8 mouse cellular contexts compared by ENCODE assay signal in genomic region chr3:80958591-80958990, GRCm38 (mm10). TPM values are rescaled to one million over a fixed set of nuclear protein-coding genes. Genes with fewer than 3 reads are reported as not detected.
DNase-seq lines count a peak whose midpoint lies in the region; ATAC-seq and TF ChIP-seq lines count a peak whose summit lies in the region.

No protein-coding gene starts in this region.

- peaks cover 6% of the 10 kb centered on the region for H3K9me3 ChIP-seq in ES-Bruce4 (replicated peaks; ENCODE audit: control insufficient read depth, insufficient read depth, low read length, poor library complexity, severe bottlenecking)
- no peaks in the 10 kb centered on the region for H3K9me3 ChIP-seq in neural tube, embryonic 15.5 days (replicated peaks)

- no peak for TF ChIP-seq POLR2A in ES-Bruce4 (IDR thresholded peaks at IDR 0.05; ENCODE audit: insufficient read depth, low read length)
- no peak for TF ChIP-seq POLR2A in lung, adult 2 months (IDR thresholded peaks at IDR 0.05; ENCODE audit: borderline replicate concordance, extremely low read depth, low read depth, low read length)

- no peaks in the 10 kb centered on the region for H3K4me1 ChIP-seq in ES-Bruce4 (ENCODE audit: control insufficient read depth, insufficient read depth, low read length)
- H3K4me1 ChIP-seq in lung, adult 2 months (ENCODE audit: control insufficient read depth, insufficient read depth, low read length), result no peaks in the 10 kb centered on the region
- no peaks in the 10 kb centered on the region for H3K4me1 ChIP-seq in neural tube, embryonic 15.5 days

- TF ChIP-seq EP300 in ES-Bruce4 (IDR thresholded peaks at IDR 0.05; ENCODE audit: insufficient read depth, low read depth, low read length), result no peak

- H3K36me3 ChIP-seq in ES-Bruce4 (ENCODE audit: control insufficient read depth, insufficient read depth, low read length, poor library complexity, severe bottlenecking), result no peaks in the 10 kb centered on the region
- H3K36me3 ChIP-seq in neural tube, embryonic 15.5 days, result no peaks in the 10 kb centered on the region

- peak; percentile 63 for TF ChIP-seq CTCF in ES-Bruce4 (IDR thresholded peaks at IDR 0.05; ENCODE audit: low read depth, low read length)
- peak; percentile 69 for TF ChIP-seq CTCF in lung, adult 2 months (IDR thresholded peaks at IDR 0.05; ENCODE audit: insufficient read depth, low read length)

- peak; percentile 36 for DNase-seq in adrenal gland, adult 8-10 months
- peak; percentile 33 for DNase-seq in embryo, embryonic 9.5 days (ENCODE audit: extremely low spot score)
- peak; percentile 22 to 49 for DNase-seq in heart, postnatal 14 days
- DNase-seq in kidney, postnatal 36 days, result peak; percentile 63 to 68
- peak; percentile 10 for DNase-seq in lung, adult 2 months
- DNase-seq in thymus, postnatal 36 days, result peak; percentile 7 to 11

- peak; percentile 76 for ATAC-seq in neural tube, embryonic 15.5 days (ENCODE audit: low FRiP score)

- H3K27me3 ChIP-seq in ES-Bruce4 (ENCODE audit: control insufficient read depth, insufficient read depth, low read length, poor library complexity, severe bottlenecking), result no peaks in the 10 kb centered on the region
- no peaks in the 10 kb centered on the region for H3K27me3 ChIP-seq in neural tube, embryonic 15.5 days (replicated peaks)

- H3K27ac ChIP-seq in ES-Bruce4 (ENCODE audit: insufficient read depth, low read length), result no peak overlapping the region
- no peak overlapping the region for H3K27ac ChIP-seq in neural tube, embryonic 15.5 days (replicated peaks)

- no peak overlapping the region for H3K4me3 ChIP-seq in ES-Bruce4 (ENCODE audit: low read depth, low read length)
- H3K4me3 ChIP-seq in lung, adult 2 months (replicated peaks; ENCODE audit: extremely low read depth, low read depth, low read length), result no peak overlapping the region
- H3K4me3 ChIP-seq in neural tube, embryonic 15.5 days (replicated peaks), result no peak overlapping the region

- H3K4me2 ChIP-seq in neural tube, embryonic 15.5 days, result no peak overlapping the region

- intact Hi-C loops in heart, postnatal 14 days (cut with DNase I), result loop anchor here (2.0 to 10.0 kb wide), 3 partner anchors 526 to 969 kb away; no protein-coding TSS in a partner anchor

- WGBS in lung, adult 2 months, result 21% methylated on average over 1 of the region's 1 CpGs
- WGBS in neural tube, embryonic 15.5 days, result 24% methylated on average over 1 of the region's 1 CpGs

- H3K9ac ChIP-seq in ES-Bruce4 (ENCODE audit: low read depth, poor library complexity, severe bottlenecking), result no peak overlapping the region
- no peak overlapping the region for H3K9ac ChIP-seq in neural tube, embryonic 15.5 days (replicated peaks)

RNA-seq across cellular contexts. Expression of gene Glrb, which starts 45.1 kb away (rescaled TPM):
- 1.2 and 2.0 TPM in 2 replicates for polyA plus RNA-seq in ES-Bruce4 (2011; ENCODE audit: insufficient read depth, insufficient read length, low read depth, missing spikeins)
- total RNA-seq in adrenal gland, adult 8-10 months (2022), result 10 to 100 TPM in 3 of 4 experiments, 1 to 10 TPM in 1; 8.9 to 22.2 (median 13.6) TPM
- total RNA-seq in heart, postnatal 14 days (2021), result under 1 TPM; 0.10 to 0.26 TPM
- polyA plus RNA-seq in lung, adult 2 months (2012; rRNA removed), result 0.08 and 0.16 TPM in 2 replicates
- 54.8 and 55.1 TPM in 2 replicates for polyA plus RNA-seq in neural tube, embryonic 15.5 days (2015; fragmentation: Nextera tagmentation; extraction: Ambion mirVana)

Comparison
In these comparisons a context has a peak if more than half of its experiments do, and no peak if none do; other contexts are left out.
1. DNase-seq: peak in every context shown above with its lines; median percentile 66 in kidney, postnatal 36 days; 36 in adrenal gland, adult 8-10 months; 36 in heart, postnatal 14 days; 33 in embryo, embryonic 9.5 days; 10 in lung, adult 2 months; 9 in thymus, postnatal 36 days.
2. RNA of gene Glrb, which starts 45.1 kb away (polyA plus RNA-seq): 54.8 to 55.1 TPM in neural tube, embryonic 15.5 days; 1.2 to 2.0 TPM in ES-Bruce4 and 0.08 to 0.16 TPM in lung, adult 2 months; every median in the first group is over 10 times any median in the second.